Mouse (Mus musculus) spleen, postnatal 4 days (tissue): ENCODE results near the gene Slc44a5.

Source experiments
- DNase-seq, 2 experiments: peaks; one replicate each; pipeline ENCODE4 v3.0.0; 2022; ENCODE audit warnings: low spot score in 2 of 2

Gene Slc44a5

DNA sequence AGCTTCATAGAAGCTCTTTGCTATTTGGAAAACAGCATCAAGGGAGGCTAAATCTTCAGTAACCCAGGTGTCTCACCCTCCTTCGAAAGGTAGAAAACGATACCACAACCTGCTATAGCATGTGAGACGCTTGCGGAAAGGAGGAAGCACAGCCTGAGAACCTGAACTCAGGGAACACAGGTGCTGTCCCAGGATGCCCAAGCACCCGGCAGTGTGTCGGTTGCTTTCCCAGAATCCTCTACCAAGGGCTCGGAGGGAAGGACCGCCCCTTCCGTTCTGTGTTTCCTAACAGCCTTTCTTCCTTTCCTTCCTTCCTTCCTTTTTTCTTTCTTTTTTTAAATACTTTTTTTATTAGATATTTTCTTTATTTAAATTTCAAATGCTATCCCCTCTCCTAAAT lies 326.8 kb downstream of the Slc44a5 start:
- no peak for DNase-seq

DNA sequence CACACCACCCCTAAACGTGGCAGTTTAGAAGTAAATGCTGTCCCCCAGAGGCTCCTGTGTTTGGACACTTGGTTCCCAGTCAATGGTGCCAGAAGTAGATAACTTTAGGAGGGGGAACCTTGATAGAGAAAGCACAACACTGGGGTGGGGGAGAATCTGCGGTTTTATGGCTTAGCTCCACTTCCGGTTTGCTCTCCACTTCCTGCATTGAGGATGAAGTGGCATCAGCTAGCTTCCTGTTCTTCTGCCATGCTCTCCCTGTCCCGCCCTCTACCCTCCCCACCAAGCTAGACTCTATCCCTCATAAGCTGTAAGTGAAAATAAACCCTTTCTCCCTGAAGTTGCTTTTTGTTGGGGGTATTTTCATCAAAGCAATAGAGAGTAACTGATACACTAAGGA lies 327.9 kb downstream of the Slc44a5 start:
- DNase-seq: no peak

DNA sequence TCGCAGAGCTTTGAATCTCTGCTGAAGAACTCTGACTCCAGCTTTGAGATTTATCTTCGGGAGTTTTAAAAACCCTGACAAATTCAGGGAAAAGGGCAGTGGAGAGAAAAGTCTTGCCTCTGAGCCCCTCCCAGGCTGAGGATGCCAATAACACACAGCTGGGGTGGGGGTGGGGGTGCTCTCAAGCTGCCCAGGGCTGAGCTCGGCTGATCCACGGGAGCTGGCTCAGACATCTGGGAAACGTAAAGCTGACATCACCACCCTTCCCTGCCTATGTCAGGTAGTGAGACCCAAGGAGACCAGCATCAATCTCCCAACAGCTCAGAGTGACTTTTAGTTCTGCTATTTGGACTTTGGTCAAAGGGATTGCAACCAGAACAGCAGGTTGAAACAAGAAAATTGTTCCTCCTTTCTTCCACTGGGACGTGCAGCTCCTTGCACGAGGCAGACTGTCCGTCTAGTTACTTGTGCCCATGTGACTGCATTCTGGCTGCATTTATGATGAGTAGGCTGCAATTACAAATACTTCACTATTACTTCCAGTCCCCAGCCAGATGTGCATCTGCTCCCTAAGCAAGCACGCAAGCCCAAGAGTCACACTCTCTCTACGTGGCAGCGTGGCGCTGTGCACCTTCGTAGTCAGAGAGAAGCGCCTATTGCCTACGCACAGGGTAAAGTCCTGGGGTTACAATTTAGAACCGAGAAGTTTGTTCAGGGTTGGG lies 332.1 kb downstream of the Slc44a5 start:
- no peak for DNase-seq

DNA sequence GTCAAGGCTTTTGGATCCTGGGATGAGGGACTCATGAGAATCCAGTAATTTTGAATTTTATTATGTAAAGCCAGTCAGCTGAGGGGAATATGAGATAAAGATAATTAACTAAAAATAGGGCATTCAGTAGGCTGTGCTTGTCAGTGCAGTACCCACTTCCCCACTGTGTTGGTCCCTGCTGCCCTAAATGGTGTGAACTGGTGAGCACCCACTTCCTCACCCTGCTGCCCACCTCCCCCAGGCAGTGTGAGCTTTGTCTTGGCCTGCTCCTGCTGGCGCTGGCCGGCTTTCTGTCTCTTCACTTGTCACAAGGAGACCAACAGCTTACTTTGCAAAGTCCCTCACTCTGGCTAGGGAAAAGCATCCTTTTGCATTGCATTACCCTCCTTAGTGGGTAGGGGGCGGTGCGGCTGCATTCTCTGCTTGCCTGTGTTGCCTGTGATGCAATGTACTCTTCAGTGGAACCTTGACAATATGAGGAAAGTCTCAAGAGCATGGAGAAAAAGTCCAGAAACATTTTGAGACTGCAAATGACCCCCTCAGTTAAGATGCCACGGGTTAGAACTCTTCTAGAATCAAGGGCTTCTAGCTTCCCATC lies 344.5 kb downstream of the Slc44a5 start:
- no peak for DNase-seq
